Mouse (Mus musculus): ENCODE data around the gene Stt3b.

The Stt3b gene

DNA sequence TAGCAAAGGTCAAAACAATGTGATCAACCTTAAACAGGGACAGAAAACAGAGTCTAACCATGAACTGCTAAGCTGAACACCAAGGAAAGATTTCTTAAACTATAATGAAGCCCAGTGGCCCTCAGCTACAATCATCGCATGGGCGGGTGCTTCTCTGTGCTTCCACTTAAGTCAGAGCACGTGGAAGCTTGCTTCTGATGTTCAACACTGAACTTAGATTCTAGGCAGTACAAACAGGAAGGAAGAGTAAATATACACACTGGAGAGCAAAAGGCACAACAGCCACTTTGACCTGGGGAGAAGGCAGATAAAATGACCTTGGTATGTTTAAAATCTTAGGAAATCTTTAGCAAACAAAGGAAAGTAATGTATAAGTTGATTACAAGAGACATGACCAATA lies 38.7 kb downstream of the Stt3b start:
- no peak for DNase-seq (ENCODE audit: low spot score)

DNA sequence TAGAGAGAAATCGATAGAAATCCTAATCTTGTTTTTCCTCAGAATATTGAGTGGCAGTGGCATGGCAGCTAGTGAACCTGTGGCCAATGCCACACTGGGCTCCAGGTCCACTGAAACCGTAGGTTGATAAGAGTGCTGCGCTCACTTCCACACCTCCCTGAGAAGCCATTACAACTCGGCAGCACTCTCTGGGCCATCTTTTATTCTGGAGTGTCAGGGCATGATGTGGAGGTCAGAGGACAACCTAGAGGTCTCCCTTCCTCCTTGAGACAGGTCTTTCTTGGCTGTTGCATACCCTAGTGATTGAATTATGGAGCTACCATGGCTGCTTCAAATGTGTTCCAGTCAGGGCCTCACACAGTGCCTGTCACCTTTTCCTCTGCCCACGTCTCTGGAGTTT lies 48.3 kb downstream of the Stt3b start:
- no peak for DNase-seq (ENCODE audit: low spot score)

DNA sequence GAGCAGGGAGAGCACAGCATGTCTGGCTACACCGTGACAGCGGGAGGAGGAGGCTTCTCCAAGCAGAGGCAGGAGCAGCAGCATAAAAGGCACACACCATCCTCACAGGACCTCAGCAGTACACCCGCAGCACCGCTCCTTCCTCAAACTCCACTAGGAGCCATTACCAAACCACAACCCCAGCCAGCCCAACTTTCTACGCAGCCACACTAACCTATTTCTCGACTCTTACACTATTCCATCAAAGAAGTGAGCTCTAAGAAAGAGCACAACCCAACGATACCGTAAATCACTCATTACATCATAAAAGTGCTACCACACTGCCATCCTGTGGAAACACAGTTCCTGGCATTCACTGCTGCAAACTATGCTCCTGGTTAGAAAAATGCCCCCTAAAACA lies 48.8 kb downstream of the Stt3b start:
- no peak for DNase-seq (ENCODE audit: low spot score)

DNA sequence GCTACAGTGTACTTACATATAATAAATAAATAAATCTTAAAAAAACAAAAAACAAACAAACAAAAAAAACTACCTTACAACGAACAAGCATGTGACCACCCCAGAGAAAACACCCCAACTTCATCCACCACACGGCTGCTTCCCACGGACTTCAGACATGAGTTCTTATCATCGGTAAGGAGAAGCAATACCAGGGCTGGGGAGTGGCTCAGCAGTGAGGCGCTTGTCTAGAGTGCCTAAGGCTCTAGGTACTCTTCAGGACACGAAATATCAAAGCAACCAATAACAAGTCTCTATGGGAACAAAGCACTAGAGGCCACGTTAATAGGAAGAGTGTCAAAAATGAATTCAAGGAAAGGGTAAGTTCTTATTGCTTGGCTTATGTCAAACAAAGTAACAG lies 49.8 kb downstream of the Stt3b start:
- no peak for DNase-seq (ENCODE audit: low spot score)

DNA sequence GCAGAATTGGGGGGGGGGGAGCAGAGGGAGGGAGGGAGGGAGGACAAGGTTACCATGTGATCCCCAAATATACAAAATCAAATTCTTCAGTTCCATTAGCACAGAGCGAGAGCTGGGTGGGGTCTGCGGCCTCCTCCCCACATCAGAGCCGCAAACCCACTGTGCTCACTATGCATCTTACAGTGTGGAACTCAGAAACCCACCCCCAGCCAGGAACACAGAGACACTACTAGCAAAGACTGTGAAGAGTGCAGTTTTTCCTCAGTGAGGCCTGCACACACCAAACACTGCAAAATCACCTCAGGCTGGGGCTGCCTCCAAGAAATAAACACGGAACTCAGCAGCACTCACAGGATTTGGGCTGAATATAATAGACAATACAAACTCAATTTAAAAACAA lies 50.4 kb downstream of the Stt3b start:
- no peak for DNase-seq (ENCODE audit: low spot score)

DNA sequence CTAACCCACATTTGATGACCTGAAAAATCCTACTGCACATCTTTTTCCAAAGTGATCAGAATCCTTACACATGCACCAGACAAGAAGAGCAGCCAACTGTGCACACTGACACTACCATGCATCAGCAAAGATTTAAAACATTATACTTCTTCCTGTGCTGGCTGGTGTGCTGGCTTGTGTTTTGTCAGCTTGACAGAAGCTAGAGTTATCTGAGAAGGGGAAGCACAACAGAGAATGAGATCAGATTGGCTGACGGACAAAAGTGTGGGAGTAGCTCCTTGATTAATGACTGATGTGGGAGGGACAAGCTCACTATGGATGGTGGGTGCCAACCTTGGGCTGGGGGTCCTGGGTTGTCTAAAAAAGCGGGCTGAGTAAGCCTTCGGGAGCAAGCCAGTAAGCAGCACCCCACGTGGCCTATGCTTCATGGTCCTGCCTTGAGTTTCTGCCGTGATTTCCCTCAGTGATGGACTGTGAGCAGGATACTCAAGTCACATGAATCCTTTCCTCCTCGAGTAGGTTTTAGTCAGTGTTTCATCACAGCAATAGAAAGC lies 52.4 kb downstream of the Stt3b start:
- DNase-seq (ENCODE audit: low spot score) = no peak

DNA sequence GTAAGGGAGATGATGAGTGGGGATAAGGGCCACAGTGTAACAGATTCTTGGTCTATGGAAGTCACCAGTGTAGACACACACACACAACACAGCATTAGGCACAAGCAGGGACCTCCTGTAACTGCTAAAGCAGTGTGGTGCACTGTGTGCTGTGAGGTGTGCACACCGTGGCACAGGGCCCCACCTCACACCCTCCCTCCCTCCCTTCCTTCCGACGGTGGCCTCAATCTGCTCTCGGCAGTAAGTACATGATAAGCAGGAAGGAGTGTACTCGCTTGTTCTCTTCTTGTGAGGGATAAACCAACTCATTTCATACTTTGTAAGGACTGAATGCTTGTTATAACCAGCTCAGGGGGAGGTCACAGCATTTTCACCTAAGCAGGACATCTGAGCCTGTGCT lies 61.1 kb downstream of the Stt3b start:
- no peak for DNase-seq (ENCODE audit: low spot score)

DNA sequence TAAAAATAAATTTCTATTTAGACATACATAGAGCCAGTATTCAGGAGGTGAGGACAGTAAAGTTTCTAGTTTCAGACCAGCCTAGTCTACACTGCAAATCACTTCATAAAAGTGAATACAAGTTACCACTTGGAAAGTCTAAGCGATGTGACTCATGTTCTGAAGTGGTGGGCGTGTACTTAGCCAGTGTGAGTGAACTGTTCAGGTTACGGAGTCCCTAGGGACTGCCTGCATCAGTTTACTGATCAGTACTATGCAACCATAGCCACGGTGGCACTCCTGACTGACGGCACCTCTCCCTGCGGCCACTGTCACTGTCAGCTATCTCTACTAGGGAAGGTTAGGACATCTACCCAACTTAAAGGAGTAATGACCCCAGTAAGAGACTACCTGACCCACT lies 65.1 kb downstream of the Stt3b start:
- no peak for DNase-seq (ENCODE audit: low spot score)

DNA sequence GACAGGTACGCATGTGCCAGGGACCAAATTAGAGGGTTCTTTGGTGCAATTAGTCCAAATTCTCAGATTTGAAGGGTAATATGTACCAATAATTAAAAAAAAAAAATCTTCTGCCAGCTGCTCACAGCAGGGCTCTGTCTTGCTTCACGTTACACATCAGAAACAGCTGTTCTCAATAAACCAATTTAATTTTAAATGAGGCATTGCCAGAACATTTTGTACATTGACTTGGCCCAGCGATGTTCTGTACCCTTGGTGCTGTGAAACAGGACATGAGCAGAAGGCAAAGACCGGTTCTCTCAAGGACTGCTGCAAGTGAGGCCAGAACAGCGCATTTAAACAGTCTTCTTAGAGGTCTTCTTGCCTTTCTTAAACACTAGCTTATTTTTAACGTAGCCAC lies 66.6 kb downstream of the Stt3b start:
- DNase-seq (ENCODE audit: low spot score) = no peak

DNA sequence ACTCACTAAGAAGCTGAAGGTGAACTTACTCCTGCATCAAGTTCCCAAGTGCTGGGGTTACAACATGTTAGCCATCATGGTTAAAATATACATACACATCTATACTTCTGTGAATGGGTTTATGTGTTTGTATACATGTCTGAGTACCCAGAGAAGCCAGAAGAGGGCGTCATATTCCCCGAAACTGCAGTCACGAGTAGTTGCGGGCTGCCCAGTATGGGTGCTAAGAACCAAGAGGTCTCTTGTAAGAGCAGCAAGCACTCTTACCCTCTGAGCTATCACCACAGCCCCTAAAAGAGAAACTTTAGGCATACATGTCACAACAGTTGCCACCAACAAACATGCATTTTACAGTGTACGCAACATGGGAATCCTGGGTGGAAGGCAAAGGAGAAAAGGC lies 70.4 kb downstream of the Stt3b start:
- no peak for DNase-seq (ENCODE audit: low spot score)

DNA sequence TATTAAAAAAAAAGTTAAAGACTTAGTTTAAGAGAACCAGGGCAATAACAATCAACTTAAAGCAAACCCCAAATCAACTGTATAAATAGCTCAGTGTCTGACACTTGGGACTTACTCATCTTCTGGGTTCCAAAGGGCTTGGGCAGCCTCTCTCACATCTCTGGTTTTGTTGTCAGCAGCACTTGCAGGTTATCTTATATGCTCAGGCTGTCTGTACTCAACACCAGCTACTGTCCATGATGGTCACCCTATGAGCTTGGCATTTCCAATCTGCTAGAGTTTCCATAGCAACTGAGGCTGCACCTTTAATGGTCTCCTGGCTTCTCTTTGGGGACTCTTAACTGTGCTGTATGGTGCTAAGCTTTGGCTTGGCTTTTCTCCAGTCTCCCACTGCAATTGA lies 72.3 kb downstream of the Stt3b start:
- no peak for DNase-seq (ENCODE audit: low spot score)

DNA sequence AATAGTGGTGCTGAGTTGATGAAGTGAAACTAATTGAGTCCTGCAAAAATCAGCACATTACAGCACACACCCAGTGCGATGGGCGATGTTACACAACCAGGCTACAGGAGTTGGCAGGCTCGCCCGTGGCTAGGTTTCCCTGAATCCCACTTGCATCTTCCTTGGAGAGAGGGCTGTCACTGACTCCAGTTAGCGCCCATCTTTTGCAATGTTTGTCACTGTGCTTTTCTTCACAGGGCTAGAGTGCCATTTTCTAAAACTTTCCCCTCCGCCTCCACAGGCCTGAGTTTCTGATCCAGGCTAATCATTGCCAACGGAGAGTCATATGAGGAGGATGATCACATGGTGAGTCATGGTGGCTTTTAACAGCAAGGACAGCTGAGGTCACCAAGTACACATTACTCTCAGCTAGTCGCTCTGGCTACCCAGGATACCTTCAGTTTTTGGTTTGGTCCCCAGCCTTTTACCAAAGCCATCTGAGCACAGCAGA lies 73.8 kb downstream of the Stt3b start:
- no peak for DNase-seq (ENCODE audit: low spot score)

DNA sequence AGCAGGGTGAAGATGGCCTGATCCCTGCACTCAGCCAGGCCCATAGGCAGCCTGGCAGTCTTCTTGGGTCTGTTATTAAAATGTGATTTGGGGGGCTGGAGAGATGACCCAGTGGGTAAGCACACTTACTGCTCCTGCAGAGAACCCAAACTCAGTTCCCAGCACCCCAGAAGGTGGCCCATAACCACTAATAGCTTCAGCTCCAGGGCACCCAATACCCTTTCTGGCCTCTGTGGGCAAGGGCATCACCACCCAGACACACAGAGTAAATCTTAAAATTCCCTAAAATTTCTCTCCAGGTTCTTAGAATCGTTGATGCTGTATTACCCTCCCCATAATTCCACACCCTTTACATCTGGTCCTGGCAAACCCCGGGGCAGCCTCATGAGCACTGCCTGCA lies 75.7 kb downstream of the Stt3b start:
- no peak for DNase-seq (ENCODE audit: low spot score)

DNA sequence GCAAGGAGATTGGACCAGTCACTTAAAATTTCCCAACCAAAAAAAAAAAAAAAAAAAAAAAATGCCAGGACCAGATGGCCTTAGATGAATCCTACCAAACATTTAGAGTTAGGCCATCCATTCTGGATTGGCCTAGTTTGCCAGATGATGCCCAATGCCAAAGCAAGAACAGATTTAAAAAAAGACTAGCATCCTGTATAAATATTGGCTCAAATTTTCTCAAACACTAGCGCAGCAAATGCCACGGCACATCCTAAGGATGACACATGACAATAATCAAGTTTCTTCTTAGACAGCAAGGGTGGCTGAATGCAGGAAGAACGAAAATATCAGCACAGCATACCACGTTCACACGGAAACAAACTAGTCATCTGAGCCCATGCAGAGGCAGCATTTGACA lies 76.5 kb downstream of the Stt3b start:
- DNase-seq (ENCODE audit: low spot score) = no peak

DNA sequence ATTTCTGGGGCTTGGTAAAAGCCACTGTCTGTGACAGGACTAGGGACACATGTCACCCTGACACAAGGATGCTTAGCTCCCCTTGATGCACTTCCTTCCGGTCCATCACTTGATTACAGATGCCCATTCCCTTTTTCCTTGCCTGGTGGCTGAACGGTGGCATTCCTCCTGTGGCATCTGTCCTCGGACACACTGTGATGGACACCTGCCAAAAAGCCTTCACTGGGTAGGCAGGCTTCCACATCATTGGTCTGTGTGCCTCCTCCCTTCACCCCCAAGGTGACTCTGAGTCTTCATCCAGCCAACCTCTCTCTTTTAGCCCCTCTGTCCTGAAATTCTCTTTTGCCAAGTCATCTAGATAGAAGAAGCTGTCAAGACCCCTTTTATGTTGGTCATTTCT lies 78.7 kb downstream of the Stt3b start:
- no peak for DNase-seq (ENCODE audit: low spot score)

DNA sequence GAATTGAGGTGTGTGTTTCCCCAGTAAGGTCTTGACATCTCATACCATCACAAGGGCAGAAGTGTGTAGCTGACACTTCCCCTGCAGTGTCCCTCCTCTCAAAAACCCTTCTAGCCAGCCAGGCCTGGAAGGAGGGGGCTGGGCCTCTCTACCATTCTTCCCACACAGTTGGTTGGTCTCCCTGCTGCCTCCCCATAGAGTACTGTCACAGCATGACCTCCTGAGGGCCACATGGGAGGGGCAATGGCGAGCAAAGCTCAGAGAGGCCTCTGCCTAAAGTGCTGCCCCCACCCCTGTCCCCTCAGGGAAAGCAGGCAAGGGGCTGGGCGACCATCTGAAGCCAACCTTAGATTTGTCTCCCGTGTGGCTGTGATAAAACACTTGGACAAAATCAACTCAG lies 80.1 kb downstream of the Stt3b start:
- no peak for DNase-seq (ENCODE audit: low spot score)

DNA sequence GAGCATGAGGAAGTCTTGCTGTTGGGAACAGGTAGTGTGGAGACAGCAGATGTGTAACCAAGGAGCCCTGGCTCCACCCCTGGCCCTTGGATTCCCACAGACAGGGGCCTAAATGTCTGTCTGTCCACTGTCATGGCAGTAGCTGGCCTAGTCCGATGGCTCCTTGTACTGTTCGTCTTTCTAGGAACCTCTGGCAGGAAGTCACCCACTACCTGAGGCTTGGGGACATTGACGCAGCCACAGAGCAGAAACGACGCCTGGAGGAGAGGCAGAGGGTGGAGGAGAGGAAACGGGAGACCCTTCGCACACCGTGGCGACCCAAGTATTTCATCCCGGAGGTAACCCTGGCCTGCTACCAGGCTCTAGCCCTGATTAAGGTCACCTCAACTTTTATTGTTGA lies 80.5 kb downstream of the Stt3b start:
- no peak for DNase-seq (ENCODE audit: low spot score)

DNA sequence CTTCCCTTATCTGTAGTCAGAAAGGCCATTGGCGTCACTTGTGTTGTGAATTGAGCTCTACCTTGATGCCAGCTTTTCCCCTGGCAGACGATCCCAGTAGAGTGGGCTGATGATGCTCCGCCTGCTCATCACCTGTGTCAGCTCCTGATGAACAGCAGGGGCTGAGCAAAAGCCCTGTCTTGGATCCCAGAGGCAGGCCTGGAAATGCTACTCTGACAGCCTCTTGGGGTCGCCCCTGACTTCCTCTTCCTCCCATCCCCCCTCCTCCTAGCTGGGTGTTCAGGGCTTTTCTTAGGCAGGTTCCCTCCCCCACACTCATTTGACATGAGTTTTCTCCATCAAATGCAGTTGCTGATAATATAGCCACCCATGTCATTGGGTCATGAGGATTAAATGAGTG lies 81.1 kb downstream of the Stt3b start:
- DNase-seq (ENCODE audit: low spot score) = no peak

DNA sequence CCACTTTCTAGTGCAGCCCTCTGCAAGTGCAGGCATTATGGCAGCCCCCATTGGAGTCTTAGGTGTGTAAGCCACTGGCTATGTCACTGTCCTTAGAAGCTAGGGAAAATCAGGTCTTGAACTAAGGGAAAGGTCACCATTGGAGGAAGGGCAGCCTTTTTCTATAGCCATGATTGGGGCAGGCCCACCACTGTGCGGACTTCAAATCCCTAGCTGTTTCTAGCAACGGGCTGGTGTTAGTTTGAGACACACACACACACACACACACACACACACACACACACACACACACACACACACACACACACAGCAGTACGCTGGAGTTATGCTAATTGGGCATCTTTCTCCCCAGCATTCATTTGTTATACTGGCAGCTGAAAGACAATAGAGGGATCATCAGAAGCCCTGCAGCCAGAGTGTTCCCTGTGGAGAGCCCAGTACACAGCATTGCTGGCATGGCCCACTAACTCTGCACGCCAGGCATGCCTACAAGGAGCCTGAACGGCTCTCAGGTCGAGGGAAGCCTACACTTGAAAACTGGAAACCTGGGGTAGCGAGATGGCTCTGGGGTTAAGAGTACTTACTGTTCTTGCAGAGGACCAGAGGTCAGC lies 85.4 kb downstream of the Stt3b start:
- DNase-seq (ENCODE audit: low spot score) = no peak

DNA sequence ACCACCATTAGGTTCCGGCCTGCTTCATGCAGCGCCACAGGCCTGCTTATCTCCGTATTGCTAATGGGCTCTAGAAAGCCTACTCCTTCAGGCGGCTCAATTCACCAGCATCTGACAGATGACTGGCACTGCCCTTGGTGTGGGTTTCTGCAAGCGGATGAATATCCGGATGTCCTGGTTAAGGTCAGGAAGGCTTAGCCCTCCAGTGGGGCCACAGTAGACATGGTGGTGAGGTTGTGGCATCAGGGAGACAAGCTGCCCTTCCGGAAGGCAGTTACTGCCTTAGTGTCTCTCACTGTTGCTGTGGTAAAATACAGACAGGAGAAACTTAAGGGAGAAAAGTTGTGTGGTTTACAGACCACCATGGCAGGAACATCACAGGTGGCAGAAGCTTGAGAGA lies 89.0 kb downstream of the Stt3b start:
- no peak for DNase-seq (ENCODE audit: low spot score)

DNA sequence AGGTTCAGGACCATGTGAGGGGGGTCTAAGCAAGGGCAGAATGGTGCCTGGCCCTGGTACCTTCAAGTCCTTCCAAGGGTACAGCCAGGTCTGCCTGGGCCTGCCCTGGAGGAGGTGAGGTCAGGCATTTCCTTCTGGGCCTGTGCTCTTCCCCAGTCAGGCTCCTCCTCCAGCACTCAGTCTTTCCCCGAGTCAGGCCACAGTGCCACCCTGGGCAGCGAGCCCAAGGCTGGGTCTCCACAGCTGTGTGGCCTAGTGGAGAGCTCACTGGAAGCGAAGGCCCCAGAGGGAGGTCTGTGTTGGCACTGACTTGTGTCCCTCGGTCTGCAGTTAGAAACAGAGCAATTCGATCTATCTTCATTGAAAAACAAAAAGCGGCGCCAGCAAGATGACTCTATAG lies 89.8 kb downstream of the Stt3b start:
- no peak for DNase-seq (ENCODE audit: low spot score)

DNA sequence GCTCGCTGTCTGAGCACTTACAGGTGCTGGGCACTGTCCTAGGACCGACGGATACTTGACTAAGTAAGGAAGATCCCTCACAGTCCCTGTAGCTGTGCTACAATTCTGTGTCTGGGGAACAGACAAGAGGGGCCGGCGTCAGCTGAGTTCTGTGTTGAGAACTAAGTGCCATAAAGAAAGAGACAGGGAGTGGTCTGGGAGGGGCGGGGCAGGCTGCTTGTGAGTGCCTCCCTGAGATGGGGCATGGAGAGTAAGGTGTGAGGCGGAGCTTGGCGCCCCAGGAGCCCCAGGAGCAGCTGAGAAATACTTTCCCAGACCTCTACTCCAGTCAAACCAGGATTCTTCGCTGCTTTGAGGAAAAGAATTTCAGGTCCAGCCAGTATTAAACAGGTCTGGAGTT lies 92.2 kb downstream of the Stt3b start:
- DNase-seq (ENCODE audit: low spot score) = no peak

DNA sequence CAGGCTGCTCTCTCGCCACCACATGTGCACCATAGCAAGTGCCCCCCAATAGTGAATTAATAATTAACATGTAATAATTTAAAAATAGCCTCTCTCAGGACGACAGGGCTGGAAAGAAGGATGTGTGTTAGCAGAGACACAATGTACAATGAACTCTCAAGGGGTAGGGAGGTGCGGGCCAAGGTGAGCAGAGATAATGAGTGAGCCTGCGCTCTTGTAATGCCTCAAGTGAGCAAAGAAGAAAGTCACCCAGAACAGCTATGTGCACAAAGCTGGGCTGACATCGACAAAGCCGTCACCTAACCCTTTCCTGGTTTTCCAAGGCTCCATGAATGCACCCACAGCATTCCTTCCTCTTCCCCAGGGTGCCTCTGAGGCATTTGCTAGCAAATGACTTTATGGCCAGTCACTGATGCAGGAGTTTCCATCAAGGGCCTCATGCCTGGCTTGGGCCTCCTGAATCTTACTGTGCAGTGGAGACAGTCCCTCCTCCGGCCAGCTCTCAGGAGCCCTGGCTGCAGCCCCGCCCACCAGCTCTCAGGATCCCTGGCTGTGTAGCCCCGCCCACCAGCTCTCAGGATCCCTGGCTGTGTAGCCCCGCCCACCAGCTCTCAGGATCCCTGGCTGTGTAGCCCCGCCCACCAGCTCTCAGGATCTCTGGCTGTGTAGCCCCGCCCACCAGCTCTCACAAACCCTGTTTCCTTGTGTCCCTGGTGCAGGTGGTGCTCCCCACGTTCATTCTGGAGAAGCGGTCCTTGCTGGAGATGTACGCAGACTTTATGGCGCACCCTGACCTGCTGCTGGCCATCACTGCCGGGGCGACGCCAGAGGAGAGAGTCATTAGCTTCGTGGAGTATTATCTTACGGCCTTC lies 94.2 kb downstream of the Stt3b start:
- DNase-seq (ENCODE audit: low spot score) = no peak

All from urinary bladder, postnatal 10 days (tissue).